In genomic region chr5:77369394-77369793, GRCm38 (mm10) we compare ENCODE assay signal across 23 mouse cellular contexts. TPM values are rescaled to one million over a fixed set of nuclear protein-coding genes. Genes with fewer than 3 reads are reported as not detected.
DNase-seq lines count a peak whose midpoint lies in the region; ATAC-seq and TF ChIP-seq lines count a peak whose summit lies in the region.
"Had no signal": no experiment of that assay in that cellular context is flagged by ENCODE, and none has a peak within 500 bp of the region (broad histone marks: within the 10 kb centered on the region; RNA-seq: fewer than 3 reads in every experiment).

No protein-coding gene starts in this region.

- no peaks in the 10 kb centered on the region for H3K27me3 ChIP-seq in kidney, embryonic 14.5 days (ENCODE audit: control insufficient read depth, insufficient read depth, low read length)
- H3K27me3 ChIP-seq in lung, embryonic 14.5 days (ENCODE audit: insufficient read depth, low read length), result no peaks in the 10 kb centered on the region
- H3K27me3 ChIP-seq in stomach, postnatal 0 days (ENCODE audit: control insufficient read depth, insufficient read depth, low read length), result no peaks in the 10 kb centered on the region
- H3K27me3 ChIP-seq: liver, embryonic 13.5 days had no signal

- H3K36me3 ChIP-seq in kidney, embryonic 14.5 days (ENCODE audit: control insufficient read depth, insufficient read depth, low read length), result no peaks in the 10 kb centered on the region
- no peaks in the 10 kb centered on the region for H3K36me3 ChIP-seq in lung, embryonic 14.5 days (ENCODE audit: insufficient read depth)
- no peaks in the 10 kb centered on the region for H3K36me3 ChIP-seq in stomach, postnatal 0 days (ENCODE audit: control insufficient read depth, insufficient read depth, low read length)
- H3K36me3 ChIP-seq: embryonic facial prominence, embryonic 12.5 days; forebrain, embryonic 10.5 days; heart, embryonic 10.5 days; hindbrain, embryonic 10.5 days; liver, embryonic 13.5 days had no signal

- peak; percentile 82 for ATAC-seq in kidney, embryonic 14.5 days (ENCODE audit: low FRiP score, low TSS enrichment)
- ATAC-seq in lung, embryonic 14.5 days (ENCODE audit: insufficient read depth), result peak; percentile 35; the same call in 1 of the 2 replicates
- no peak for ATAC-seq in stomach, postnatal 0 days (ENCODE audit: low FRiP score, low TSS enrichment)
- ATAC-seq: hindbrain, postnatal 0 days had no signal

- TF ChIP-seq CTCF in lung, embryonic 14.5 days (IDR thresholded peaks at IDR 0.05; ENCODE audit: low read depth), result no peak
- no peak for TF ChIP-seq CTCF in stomach, postnatal 0 days (IDR thresholded peaks at IDR 0.05; ENCODE audit: low read depth)

- H3K4me2 ChIP-seq in kidney, embryonic 14.5 days (replicated peaks; ENCODE audit: low read depth, low read length), result no peak overlapping the region
- no peak overlapping the region for H3K4me2 ChIP-seq in lung, embryonic 14.5 days
- H3K4me2 ChIP-seq in stomach, postnatal 0 days (replicated peaks; ENCODE audit: low read depth), result no peak overlapping the region
- H3K4me2 ChIP-seq: embryonic facial prominence, embryonic 12.5 days; liver, embryonic 13.5 days had no signal

- no peak overlapping the region for H3K9ac ChIP-seq in kidney, embryonic 14.5 days (ENCODE audit: low read depth, low read length)
- H3K9ac ChIP-seq in lung, embryonic 14.5 days, result no peak overlapping the region
- no peak overlapping the region for H3K9ac ChIP-seq in stomach, postnatal 0 days (ENCODE audit: low read length)
- H3K9ac ChIP-seq: embryonic facial prominence, embryonic 12.5 days; liver, embryonic 13.5 days had no signal

- H3K9me3 ChIP-seq in kidney, embryonic 14.5 days (ENCODE audit: control insufficient read depth, low read length), result no peaks in the 10 kb centered on the region
- H3K9me3 ChIP-seq in lung, embryonic 14.5 days (ENCODE audit: low read depth, low read length), result no peaks in the 10 kb centered on the region
- no peaks in the 10 kb centered on the region for H3K9me3 ChIP-seq in stomach, postnatal 0 days (ENCODE audit: control insufficient read depth, low read length)
- H3K9me3 ChIP-seq: embryonic facial prominence, embryonic 12.5 days; forebrain, embryonic 10.5 days; heart, embryonic 10.5 days; hindbrain, embryonic 10.5 days; liver, embryonic 13.5 days had no signal

- TF ChIP-seq EP300 in stomach, postnatal 0 days (optimal IDR thresholded peaks at IDR 0.05), result no peak

- H3K4me3 ChIP-seq in kidney, embryonic 14.5 days (ENCODE audit: low read length), result no peak overlapping the region
- H3K4me3 ChIP-seq in lung, embryonic 14.5 days (ENCODE audit: low read depth, low read length), result no peak overlapping the region
- H3K4me3 ChIP-seq in stomach, postnatal 0 days (ENCODE audit: low read depth, low read length), result no peak overlapping the region
- H3K4me3 ChIP-seq: embryonic facial prominence, embryonic 12.5 days; forebrain, embryonic 10.5 days; heart, embryonic 10.5 days; hindbrain, embryonic 10.5 days; left cerebral cortex, adult 2 months; liver, embryonic 13.5 days had no signal

- DNase-seq in kidney, adult 18-20 months, result no peak
- DNase-seq in lung, embryonic 14.5 days, result no peak
- DNase-seq in lung, postnatal 36 days, result no peak
- DNase-seq in fat pad, adult 2 months (ENCODE audit: extremely low read depth, low read depth, low spot score), result peak; percentile 21
- DNase-seq in stomach, postnatal 0 days (ENCODE audit: low spot score), result no peak
- DNase-seq in right cerebral cortex, adult 2 months (ENCODE audit: low spot score in 2 of 2), result no peak
- DNase-seq: adrenal gland, adult 8-10 months; cerebellum, adult 9-10 months; gastrocnemius, postnatal 10 days; kidney, postnatal 4 days; layer of hippocampus, adult 9-11 months; left cerebral cortex, postnatal 4 days; liver, embryonic 13.5 days; lung, postnatal 14 days; right cerebral cortex, postnatal 25 days; thymus, postnatal 14 days had no signal

- peaks cover 38% of the 10 kb centered on the region for H3K4me1 ChIP-seq in kidney, embryonic 14.5 days (ENCODE audit: control insufficient read depth, insufficient read depth, low read length)
- no peaks in the 10 kb centered on the region; the same call in none of the 2 replicates for H3K4me1 ChIP-seq in lung, embryonic 14.5 days (ENCODE audit: insufficient read depth)
- peaks cover 16% of the 10 kb centered on the region for H3K4me1 ChIP-seq in stomach, postnatal 0 days (replicated peaks; ENCODE audit: control insufficient read depth, insufficient read depth)

- 34% methylated on average over 5 of the region's 5 CpGs for WGBS in kidney, embryonic 14.5 days
- WGBS in lung, embryonic 14.5 days, result 65% methylated on average over 5 of the region's 5 CpGs
- 56% methylated on average over 5 of the region's 5 CpGs for WGBS in stomach, postnatal 0 days

- H3K27ac ChIP-seq in kidney, embryonic 14.5 days (ENCODE audit: low read depth, low read length), result peak overlapping the region; percentile 34; the same call in 1 of the 2 replicates
- no peak overlapping the region for H3K27ac ChIP-seq in lung, embryonic 14.5 days (ENCODE audit: low read depth)
- H3K27ac ChIP-seq in stomach, postnatal 0 days (replicated peaks), result peak overlapping the region; percentile 63
- H3K27ac ChIP-seq: embryonic facial prominence, embryonic 12.5 days; forebrain, embryonic 10.5 days; heart, embryonic 10.5 days; hindbrain, embryonic 10.5 days; hindbrain, postnatal 0 days; left cerebral cortex, adult 2 months; liver, embryonic 13.5 days had no signal

RNA-seq across cellular contexts. Expression of gene Igfbp7, which starts 38.4 kb away (rescaled TPM):
- polyA plus RNA-seq in kidney, embryonic 14.5 days (2014; fragmentation: Nextera tagmentation; extraction: Ambion mirVana), result 250 and 252 TPM in 2 replicates
- polyA plus RNA-seq in lung, embryonic 14.5 days (2014; fragmentation: Nextera tagmentation; extraction: Ambion mirVana), result 35.1 and 37.9 TPM in 2 replicates
- polyA plus RNA-seq in stomach, postnatal 0 days (2015; fragmentation: Nextera tagmentation; extraction: Ambion mirVana), result 421 and 437 TPM in 2 replicates

RNA-seq across cellular contexts. Expression of gene Polr2b, which starts 59.4 kb away (rescaled TPM):
- polyA plus RNA-seq in kidney, embryonic 14.5 days (2014; fragmentation: Nextera tagmentation; extraction: Ambion mirVana), result 55.8 and 77.5 TPM in 2 replicates
- polyA plus RNA-seq in lung, embryonic 14.5 days (2014; fragmentation: Nextera tagmentation; extraction: Ambion mirVana), result 73.2 and 74.6 TPM in 2 replicates
- 21.7 and 23.5 TPM in 2 replicates for polyA plus RNA-seq in stomach, postnatal 0 days (2015; fragmentation: Nextera tagmentation; extraction: Ambion mirVana)

RNA-seq across cellular contexts. Expression of gene Noa1, which starts 59.5 kb away (rescaled TPM):
- polyA plus RNA-seq in kidney, embryonic 14.5 days (2014; fragmentation: Nextera tagmentation; extraction: Ambion mirVana), result 31.5 and 33.2 TPM in 2 replicates
- polyA plus RNA-seq in lung, embryonic 14.5 days (2014; fragmentation: Nextera tagmentation; extraction: Ambion mirVana), result 27.4 and 29.8 TPM in 2 replicates
- 15.1 and 16.3 TPM in 2 replicates for polyA plus RNA-seq in stomach, postnatal 0 days (2015; fragmentation: Nextera tagmentation; extraction: Ambion mirVana)
